Mouse (Mus musculus) heart, embryonic 10.5 days (tissue): Measurements from ENCODE around the gene Etv5. TPM values are rescaled to one million over a fixed set of nuclear protein-coding genes. Genes with fewer than 3 reads are reported as not detected.
"Not testable (repeated sequence)": the region's sequence is repeated elsewhere in the genome, so short reads cannot be mapped to it uniquely, and the experiment has no call there.

Experiments used
- DNase-seq: peaks from one replicate; pipeline ENCODE4 v3.0.0-alpha.2; 2017; ENCODE audit warnings: low spot score
- H3K27ac ChIP-seq: fragments of 300-500 bp; sonication (generic); 2 replicates; pipeline ENCODE4 v1.5.1; 2016; ENCODE audit warnings: mild to moderate bottlenecking
- H3K27me3 ChIP-seq: fragments of 300-500 bp; sonication (generic); 2 replicates; pipeline ENCODE4 v1.6.1; 2016; ENCODE audit warnings: mild to moderate bottlenecking; ENCODE audit not compliant: poor library complexity, insufficient read depth, severe bottlenecking
- H3K36me3 ChIP-seq: fragments of 300-500 bp; sonication (generic); 2 replicates; pipeline ENCODE4 v1.6.1; 2016; ENCODE audit warnings: mild to moderate bottlenecking, moderate library complexity
- H3K4me1 ChIP-seq: fragments of 300-500 bp; sonication (generic); 2 replicates; pipeline ENCODE4 v1.6.1; 2016; ENCODE audit warnings: mild to moderate bottlenecking
- H3K4me3 ChIP-seq: fragments of 300-500 bp; sonication (generic); 2 replicates; pipeline ENCODE4 v1.5.1; 2016; ENCODE audit warnings: mild to moderate bottlenecking, moderate library complexity
- H3K9me3 ChIP-seq: fragments of 300-500 bp; sonication (generic); 2 replicates; pipeline ENCODE4 v1.6.1; 2016; ENCODE audit warnings: mild to moderate bottlenecking, moderate library complexity
- WGBS: fragments of 180-500 bp; shearing (Covaris S2); methylation state at CpG from one replicate; pipeline ENCODE4 v1.1.7; 2016; 5-methylcytosine and 5-hydroxymethylcytosine counted together
- polyA plus RNA-seq: library from polyadenylated mRNA; unstranded; fragments of >200 nt; fragmentation: Nextera tagmentation; extraction: Ambion mirVana; gene quantifications from 2 replicates; pipeline ENCODE4 v1.2.1, GENCODE M21; 2016

Etv5 gene
- polyA plus RNA-seq, 1 experiment from 2014 or later: 30.7 TPM

DNA sequence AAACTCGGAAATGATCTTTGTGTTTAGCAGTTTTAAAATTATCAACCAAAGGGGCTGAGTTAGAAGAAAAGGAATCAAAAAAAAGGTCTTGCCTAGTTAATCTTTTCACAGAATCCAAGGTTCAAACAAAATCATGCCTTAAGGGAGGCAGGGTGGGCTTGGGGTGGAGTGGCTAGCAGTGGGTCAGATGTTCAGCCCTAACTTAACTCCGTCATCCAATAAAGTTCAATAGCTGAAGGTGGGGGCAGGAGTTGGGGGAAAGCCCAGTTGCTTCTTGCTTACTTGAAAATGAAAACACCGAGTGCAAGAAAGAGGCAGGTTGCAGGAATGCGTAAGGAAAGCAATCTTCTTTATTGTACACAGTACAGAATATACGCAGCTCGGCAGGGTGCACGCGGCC is 58.5 kb downstream of the Etv5 start:
- Histone ChIP-seq H3K27me3 (no peaks in the 10 kb centered on the region), H3K4me3 (no peak overlapping the region), H3K9me3 (no peaks in the 10 kb centered on the region), H3K27ac (no peak overlapping the region), H3K36me3 (peaks cover 20% of the 10 kb centered on the region), H3K4me1 (no peaks in the 10 kb centered on the region)
- DNase-seq: no peak
- 91% methylated on average over 8 of the region's 8 CpGs for WGBS

DNA sequence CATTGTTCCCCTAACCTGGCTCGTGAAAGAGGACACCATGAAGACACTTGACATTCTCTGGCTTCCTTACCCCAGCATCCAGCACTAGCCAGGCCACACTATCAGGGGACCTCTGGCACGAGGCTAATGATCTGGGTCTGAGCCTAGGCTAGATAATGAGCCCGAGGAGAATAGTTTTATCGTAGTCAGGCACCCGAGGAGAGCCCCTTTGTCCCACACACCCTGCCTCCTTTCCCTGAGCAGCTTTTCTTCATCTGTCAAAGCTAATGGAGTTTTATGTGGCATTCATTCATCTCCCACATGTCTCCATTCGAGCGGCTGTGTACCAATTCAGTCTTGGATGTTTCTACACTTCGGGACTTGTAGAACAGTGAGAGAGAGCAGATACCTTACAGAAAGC is 59.5 kb downstream of the Etv5 start:
- no peak for DNase-seq
- H3K27ac ChIP-seq: no peak overlapping the region
- H3K4me1 ChIP-seq: no peaks in the 10 kb centered on the region
- H3K36me3 ChIP-seq: peaks cover 17% of the 10 kb centered on the region
- WGBS: 47% methylated on average over 8 of the region's 8 CpGs
- H3K9me3 ChIP-seq: no peaks in the 10 kb centered on the region
- no peaks in the 10 kb centered on the region for H3K27me3 ChIP-seq
- H3K4me3 ChIP-seq: no peak overlapping the region

DNA sequence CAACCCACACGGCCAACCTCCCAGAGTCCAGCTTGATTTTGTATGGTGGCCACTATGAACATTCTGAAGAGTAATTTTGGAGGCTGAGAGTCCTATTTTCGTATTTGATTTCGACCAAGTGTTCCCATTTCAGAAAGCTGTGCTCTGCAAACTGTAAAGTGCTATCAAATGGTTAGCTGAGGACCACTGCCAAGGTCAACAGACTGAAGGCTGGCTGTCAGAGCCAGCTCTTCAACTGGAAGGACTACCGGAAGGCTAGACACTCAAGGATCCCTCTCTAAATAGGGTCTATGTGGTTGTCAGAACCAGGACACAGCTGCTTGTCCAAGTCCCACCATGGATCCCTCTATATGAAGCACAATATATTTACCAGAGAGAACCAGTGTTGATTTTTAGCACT is 60.2 kb downstream of the Etv5 start:
- no peak for DNase-seq
- H3K27me3 ChIP-seq: no peaks in the 10 kb centered on the region
- H3K4me3 ChIP-seq: no peak overlapping the region
- no peaks in the 10 kb centered on the region for H3K9me3 ChIP-seq
- no peaks in the 10 kb centered on the region for H3K4me1 ChIP-seq
- WGBS: 86% methylated on average over 4 of the region's 4 CpGs
- H3K27ac ChIP-seq: no peak overlapping the region
- peaks cover 10% of the 10 kb centered on the region for H3K36me3 ChIP-seq

DNA sequence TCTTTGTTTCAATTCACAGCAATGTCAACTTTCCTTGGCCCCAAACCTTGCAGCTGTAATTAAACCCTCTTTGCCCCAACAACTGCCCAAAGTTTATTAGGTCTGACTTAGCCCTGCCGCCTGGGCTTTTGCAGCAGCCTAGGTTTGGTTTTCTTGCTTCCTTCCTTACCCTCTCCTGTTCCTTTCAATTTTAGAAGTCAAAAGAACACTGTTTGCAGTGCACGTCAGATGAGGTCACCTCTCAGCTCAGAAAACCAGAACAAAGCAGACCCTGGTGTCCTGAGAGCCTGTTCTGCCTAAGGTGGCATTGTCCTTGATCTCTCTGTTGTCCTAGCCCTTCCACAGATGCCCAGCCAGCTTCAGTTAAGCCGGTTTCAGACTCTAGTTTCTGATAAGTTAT is 61.8 kb downstream of the Etv5 start:
- 0 out of 2 replicates have a peak, but pooled peaks cover 3% of the 10 kb centered on the region for H3K4me1 ChIP-seq
- no peaks in the 10 kb centered on the region for H3K9me3 ChIP-seq
- DNase-seq: no peak
- WGBS: 59% methylated on average over 3 of the region's 3 CpGs
- no peaks in the 10 kb centered on the region for H3K27me3 ChIP-seq
- no peak overlapping the region for H3K27ac ChIP-seq
- H3K4me3 ChIP-seq: no peak overlapping the region
- H3K36me3 ChIP-seq: peaks cover 2% of the 10 kb centered on the region; the same call in 1 of the 2 replicates

DNA sequence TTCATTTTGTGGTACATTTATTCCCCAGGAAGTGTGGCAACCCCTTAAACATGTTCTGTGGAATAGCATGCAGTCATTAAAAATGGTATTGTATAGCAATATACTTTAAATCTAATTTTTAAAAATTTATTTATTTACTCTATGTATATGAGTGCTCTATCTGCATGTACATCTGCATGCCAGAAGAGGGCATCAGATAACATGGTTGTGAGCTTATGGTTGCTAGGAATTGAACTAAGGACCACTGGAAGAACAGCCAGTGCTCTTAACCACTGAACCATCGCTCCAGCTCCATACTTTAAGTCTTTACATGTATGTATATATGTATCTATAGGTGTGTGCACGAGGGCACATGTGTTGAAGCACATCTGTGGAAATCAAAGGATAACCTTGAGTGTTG is 64.6 kb downstream of the Etv5 start:
- no peaks in the 10 kb centered on the region; the same call in 1 of the 2 replicates for H3K36me3 ChIP-seq
- no peak overlapping the region for H3K4me3 ChIP-seq
- no peaks in the 10 kb centered on the region for H3K9me3 ChIP-seq
- H3K4me1 ChIP-seq: 0 out of 2 replicates have a peak, but pooled peaks cover 5% of the 10 kb centered on the region
- no peak overlapping the region for H3K27ac ChIP-seq
- 80% methylated on average over 2 of the region's 2 CpGs for WGBS
- DNase-seq: no peak
- H3K27me3 ChIP-seq: no peaks in the 10 kb centered on the region

DNA sequence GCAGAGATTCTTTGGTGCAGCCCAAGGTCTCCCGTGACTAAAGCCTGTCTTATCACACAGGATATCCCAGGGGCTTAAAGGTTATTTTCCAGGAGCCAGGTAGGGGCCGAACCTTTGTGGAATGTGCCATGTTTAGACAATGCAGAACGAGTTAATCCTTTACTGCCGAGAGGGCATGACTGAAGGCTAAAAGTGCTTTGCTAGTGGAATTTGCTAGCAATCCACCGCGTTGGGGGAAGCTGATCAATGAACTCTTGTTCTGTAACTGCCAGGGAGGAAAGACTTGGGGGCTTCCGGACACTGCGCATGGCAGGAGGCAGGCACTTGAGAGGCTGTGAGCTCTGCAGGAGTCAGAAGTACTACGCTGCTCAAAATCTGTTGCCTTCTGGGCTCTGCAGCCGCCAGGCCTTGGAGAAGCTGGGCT is 66.8 kb downstream of the Etv5 start:
- Histone ChIP-seq H3K27me3 (no peaks in the 10 kb centered on the region), H3K36me3 (no peaks in the 10 kb centered on the region), H3K4me3 (0 out of 2 replicates have a peak overlapping the region, but pooled peaks have one; percentile 20), H3K27ac (peak overlapping the region; percentile 23; the same call in 1 of the 2 replicates), H3K9me3 (no peaks in the 10 kb centered on the region), H3K4me1 (0 out of 2 replicates have a peak, but pooled peaks cover 5% of the 10 kb centered on the region)
- WGBS: 14% methylated on average over 10 of the region's 10 CpGs
- no peak for DNase-seq

DNA sequence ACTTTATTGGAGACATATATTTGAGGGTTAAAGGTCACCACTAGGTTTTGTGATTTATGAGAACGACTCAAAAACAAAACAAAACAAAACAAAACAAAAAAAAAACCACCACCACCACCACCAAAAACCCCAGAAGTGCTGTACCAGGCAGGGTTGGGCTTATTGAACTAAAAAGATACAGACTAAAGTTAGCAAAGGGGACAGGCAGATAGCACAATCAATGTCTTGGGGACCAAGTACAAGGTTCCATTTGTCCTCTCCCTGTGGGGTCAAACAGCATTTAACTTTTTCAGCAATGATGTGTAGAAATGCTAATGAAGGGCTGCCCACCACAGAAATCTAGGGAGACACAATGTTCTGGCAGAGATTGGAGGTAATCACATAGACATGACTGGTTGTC is 67.3 kb downstream of the Etv5 start:
- Histone ChIP-seq H3K36me3 (no peaks in the 10 kb centered on the region), H3K27me3 (no peaks in the 10 kb centered on the region), H3K9me3 (no peaks in the 10 kb centered on the region), H3K4me3 (no peak overlapping the region), H3K27ac (no peak overlapping the region), H3K4me1 (0 out of 2 replicates have a peak, but pooled peaks cover 5% of the 10 kb centered on the region)
- no peak for DNase-seq
- WGBS: 75% methylated on average over 1 of the region's 1 CpGs

DNA sequence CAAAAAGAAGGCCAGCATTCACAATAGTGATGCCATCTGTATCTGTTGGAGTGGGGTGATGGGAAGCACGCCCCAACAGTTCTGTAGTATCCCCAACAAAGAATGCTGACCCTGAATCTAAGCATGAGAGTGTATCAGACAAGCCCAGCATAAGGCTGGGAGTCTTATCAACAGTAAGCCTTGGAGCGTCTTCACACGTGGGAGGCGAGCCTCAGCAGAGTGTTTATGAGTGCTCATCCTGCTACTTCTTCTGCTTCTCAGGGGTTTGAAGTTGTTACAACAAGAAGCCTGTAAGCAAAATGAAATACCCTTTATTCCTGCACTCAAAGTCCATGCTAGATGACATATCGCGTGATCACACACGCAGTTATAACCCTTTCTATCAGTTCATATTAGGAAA is 72.4 kb downstream of the Etv5 start:
- 77% methylated on average over 7 of the region's 7 CpGs for WGBS
- DNase-seq: no peak
- H3K9me3 ChIP-seq: no peaks in the 10 kb centered on the region
- no peaks in the 10 kb centered on the region for H3K27me3 ChIP-seq
- H3K27ac ChIP-seq: no peak overlapping the region
- H3K36me3 ChIP-seq: no peaks in the 10 kb centered on the region
- H3K4me1 ChIP-seq: no peaks in the 10 kb centered on the region
- H3K4me3 ChIP-seq: no peak overlapping the region

DNA sequence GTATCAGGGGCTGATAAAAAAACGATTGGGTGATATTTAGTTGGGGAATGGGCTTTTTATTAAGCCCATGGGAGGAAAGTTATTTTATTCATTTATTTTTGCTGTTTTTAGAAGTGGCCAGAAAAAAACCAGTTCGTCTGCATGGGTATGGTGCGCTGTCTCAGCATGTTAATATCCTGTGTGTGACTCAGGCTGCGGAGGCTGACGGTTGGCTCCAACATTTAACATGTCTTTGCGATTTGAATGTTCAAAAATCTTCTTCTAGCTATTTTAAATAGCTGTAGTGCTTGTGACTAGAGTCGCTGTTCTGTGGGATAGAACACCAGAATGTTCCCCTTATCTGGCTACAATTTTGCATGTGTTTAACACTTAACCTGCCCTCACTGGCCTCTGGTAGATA is 73.5 kb downstream of the Etv5 start:
- H3K4me3 ChIP-seq: no peak overlapping the region
- H3K27ac ChIP-seq: no peak overlapping the region
- H3K27me3 ChIP-seq: no peaks in the 10 kb centered on the region
- DNase-seq: no peak
- no peaks in the 10 kb centered on the region for H3K36me3 ChIP-seq
- 80% methylated on average over 7 of the region's 7 CpGs for WGBS
- H3K9me3 ChIP-seq: no peaks in the 10 kb centered on the region
- no peaks in the 10 kb centered on the region for H3K4me1 ChIP-seq

DNA sequence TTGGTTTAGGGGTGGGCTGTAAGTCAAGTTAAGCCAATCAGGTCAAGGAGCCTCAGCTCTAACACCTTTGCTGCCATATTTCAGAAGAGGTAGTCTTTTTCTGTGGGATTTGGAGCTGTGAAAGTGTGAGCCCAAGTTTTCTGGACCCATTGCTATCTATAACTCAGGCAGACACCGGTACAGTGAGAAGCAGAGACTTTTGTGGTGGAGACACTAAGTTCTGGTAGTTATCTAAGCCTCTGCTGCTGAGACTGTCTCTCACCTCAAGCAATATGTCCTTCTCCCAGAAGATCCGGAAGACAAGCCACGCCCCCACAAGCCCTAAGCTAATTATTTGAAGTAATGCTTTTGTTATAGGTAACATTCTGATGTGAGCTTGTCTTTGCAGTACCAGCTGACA is 73.9 kb downstream of the Etv5 start:
- no peaks in the 10 kb centered on the region for H3K4me1 ChIP-seq
- no peaks in the 10 kb centered on the region for H3K36me3 ChIP-seq
- DNase-seq: no peak
- H3K4me3 ChIP-seq: no peak overlapping the region
- 56% methylated on average over 3 of the region's 3 CpGs for WGBS
- H3K27ac ChIP-seq: no peak overlapping the region
- no peaks in the 10 kb centered on the region for H3K27me3 ChIP-seq
- no peaks in the 10 kb centered on the region for H3K9me3 ChIP-seq

DNA sequence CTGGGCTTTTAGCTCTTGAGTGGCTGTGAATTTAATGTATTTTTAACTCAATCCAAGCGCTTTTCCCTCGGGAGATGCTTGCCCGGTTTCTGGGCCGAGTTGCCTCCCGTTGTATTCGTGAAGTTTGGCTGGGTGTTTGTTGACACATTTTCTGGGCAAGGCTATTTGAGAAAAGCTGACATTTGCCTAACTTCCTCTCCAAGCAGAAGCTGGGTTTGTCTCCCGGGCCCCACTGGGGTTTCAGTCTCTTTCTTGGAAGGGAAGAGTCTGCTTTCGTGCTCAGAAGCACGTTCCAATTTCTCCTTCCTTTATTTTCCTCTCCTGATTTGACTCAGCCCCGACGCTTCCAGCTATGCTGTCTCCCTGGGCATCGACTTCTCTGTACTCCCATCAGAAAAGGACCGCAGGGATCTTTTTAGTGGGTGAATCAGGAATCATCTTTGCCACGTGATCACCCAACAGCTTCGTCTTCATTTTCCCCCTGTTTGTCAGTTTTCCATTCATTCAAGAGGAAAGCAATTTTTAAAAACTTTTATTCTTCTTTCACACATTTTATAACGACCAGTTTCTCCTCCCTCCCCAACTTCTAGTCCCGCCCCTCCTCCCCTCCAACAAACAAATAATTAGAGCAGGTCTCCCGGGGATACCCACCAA is 80.7 kb downstream of the Etv5 start:
- Histone ChIP-seq H3K4me1 (peaks cover 14% of the 10 kb centered on the region), H3K27me3 (no peaks in the 10 kb centered on the region), H3K27ac (peak overlapping the region; percentile 52; the same call in 1 of the 2 replicates), H3K9me3 (no peaks in the 10 kb centered on the region), H3K4me3 (peak overlapping the region; percentile 42), H3K36me3 (no peaks in the 10 kb centered on the region)
- no peak for DNase-seq
- WGBS: 19% methylated on average over 18 of the region's 18 CpGs

DNA sequence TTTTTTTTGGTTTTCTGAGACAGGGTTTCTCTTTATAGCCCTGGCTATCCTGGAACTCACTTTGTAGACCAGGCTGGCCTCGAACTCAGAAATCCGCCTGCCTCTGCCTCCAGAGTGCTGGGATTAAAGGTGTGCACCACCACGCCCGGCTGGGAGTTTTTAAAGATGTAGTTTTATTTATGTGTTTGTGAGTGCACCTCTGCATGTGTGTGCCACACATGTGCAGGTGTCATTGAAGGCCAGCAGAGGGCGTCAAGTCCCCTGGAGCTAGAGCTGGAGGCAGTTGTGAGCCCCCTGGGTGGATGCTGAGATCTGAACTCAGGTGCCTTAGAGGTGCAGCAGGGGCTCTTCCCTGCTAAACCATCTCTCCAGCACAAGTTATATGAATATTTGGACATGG is 85.3 kb downstream of the Etv5 start:
- not testable (repeated sequence) for H3K36me3 ChIP-seq, DNase-seq, H3K4me1 ChIP-seq, H3K27ac ChIP-seq, H3K9me3 ChIP-seq, H3K27me3 ChIP-seq, H3K4me3 ChIP-seq
- WGBS: 80% methylated on average over 5 of the region's 5 CpGs

DNA sequence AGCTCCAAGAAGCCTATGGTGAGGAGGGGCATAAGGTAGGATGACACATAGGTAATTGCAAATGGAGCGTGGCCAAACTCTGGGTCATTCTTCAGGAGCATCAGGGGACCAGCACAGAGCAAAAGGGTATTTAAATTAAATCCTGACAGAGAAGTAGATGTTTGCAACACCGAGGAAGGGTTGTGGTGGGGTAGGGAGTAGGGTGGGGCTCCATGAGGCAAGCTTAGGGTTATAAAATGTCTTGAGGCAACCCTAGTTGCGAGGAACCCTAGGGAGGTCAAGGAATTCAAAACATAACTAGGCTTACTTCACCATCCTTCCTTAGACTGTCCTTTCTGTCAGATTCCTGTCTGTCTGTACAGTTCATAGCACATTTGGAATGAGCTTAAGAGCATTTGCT is 85.9 kb downstream of the Etv5 start:
- no peak overlapping the region for H3K27ac ChIP-seq
- no peak overlapping the region for H3K4me3 ChIP-seq
- H3K27me3 ChIP-seq: no peaks in the 10 kb centered on the region
- WGBS: 81% methylated on average over 3 of the region's 3 CpGs
- H3K9me3 ChIP-seq: no peaks in the 10 kb centered on the region
- H3K36me3 ChIP-seq: no peaks in the 10 kb centered on the region
- DNase-seq: no peak
- peaks cover 10% of the 10 kb centered on the region for H3K4me1 ChIP-seq

DNA sequence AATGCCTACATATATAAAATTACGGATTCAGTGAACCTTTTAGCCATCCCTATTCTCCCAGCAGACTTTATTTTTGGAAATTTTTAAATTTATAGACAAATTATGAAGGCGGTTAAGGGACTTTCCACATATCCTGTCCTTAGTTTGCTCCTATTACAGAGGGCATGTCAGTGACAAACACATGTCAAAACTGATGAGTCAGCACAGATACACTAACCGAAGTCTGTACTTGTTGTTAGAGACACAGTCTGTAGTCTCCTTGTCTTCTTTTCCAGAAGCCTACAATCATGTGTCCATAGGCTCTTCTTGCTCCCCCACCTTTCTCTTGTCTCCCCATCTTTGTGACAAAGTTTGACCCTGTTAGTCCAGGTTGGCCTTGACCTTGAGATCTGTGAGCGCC is 88.3 kb downstream of the Etv5 start:
- no peak for DNase-seq
- H3K36me3 ChIP-seq: no peaks in the 10 kb centered on the region
- 95% methylated on average over 4 of the region's 4 CpGs for WGBS

More for the DNA sequence above, 88.3 kb downstream of the Etv5 start:
- no peaks in the 10 kb centered on the region for H3K27me3 ChIP-seq
- H3K4me1 ChIP-seq: peaks cover 11% of the 10 kb centered on the region; the same call in 1 of the 2 replicates
- no peak overlapping the region for H3K4me3 ChIP-seq
- H3K27ac ChIP-seq: no peak overlapping the region
- no peaks in the 10 kb centered on the region for H3K9me3 ChIP-seq
